Mouse (Mus musculus): Measurements from ENCODE around the gene Rngtt.

DNA sequence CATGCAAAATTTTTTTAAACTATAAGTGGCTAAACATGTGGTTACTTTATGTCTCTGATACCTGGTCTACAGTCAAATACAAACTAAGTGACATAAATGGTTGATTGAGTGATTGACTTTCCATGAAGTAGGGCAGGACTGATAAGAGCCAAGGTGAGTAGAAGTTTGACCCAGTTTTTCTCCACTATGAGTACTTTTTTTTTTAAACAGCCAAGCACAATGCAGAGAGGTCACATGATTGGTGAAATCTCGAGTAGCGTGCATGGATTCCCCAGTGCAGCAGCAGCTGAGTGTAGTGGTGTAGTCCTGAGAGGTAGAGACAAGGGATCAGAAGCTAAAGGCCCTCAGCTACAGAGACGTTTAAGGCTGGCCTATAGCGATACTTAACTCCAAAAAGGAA, 118.7 kb downstream of the Rngtt start:
- TF ChIP-seq POLR2A (IDR thresholded peaks at IDR 0.05; ENCODE audit: insufficient read depth, low read depth, low read length) (no peak), CTCF (IDR thresholded peaks at IDR 0.05) (no peak), EP300 (IDR thresholded peaks at IDR 0.05; ENCODE audit: insufficient read depth, low read depth, low read length) (no peak)
